In the genomic region with DNA sequence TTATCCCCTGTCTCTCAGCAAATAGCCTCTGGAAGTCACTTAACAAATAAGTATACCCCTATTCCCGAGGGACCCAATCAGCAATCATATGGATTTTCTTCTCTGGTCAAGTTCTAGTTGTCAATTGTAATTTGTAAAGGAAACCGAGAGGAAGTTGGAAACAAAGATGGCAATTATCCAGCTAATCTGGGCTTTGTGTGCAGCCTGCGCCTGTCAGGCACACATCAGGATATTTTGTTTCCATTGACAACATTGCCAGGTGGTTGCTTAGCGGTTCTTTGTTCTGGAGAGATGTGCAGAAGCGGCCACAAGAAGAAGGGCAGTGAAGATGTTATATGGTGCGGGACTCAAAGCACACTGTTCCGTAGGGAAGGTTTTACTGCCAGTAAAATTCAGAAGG, we compare ENCODE assay signal across 14 mouse cellular contexts.
DNase-seq lines count a peak whose midpoint lies in the region; ATAC-seq and TF ChIP-seq lines count a peak whose summit lies in the region.
"Had no signal": no experiment of that assay in that cellular context is flagged by ENCODE, and none has a peak within 500 bp of the region (broad histone marks: within the 10 kb centered on the region; RNA-seq: fewer than 3 reads in every experiment).

No protein-coding gene starts in this region.

- no peak for TF ChIP-seq EP300 in heart, adult 2 months (IDR thresholded peaks at IDR 0.05; ENCODE audit: insufficient read depth, low read depth, low read length)

- H3K36me3 ChIP-seq in heart, adult 2 months (ENCODE audit: control insufficient read depth, insufficient read depth, low read length): no peaks in the 10 kb centered on the region
- no peaks in the 10 kb centered on the region for H3K36me3 ChIP-seq in lung, embryonic 16.5 days (ENCODE audit: control insufficient read depth, insufficient read depth, low read length)
- H3K36me3 ChIP-seq in hindbrain, embryonic 14.5 days (replicated peaks; ENCODE audit: control insufficient read depth, insufficient read depth): no peaks in the 10 kb centered on the region
- no peaks in the 10 kb centered on the region for H3K36me3 ChIP-seq in thymus, adult 2 months (ENCODE audit: control insufficient read depth, insufficient read depth, low read length)
- H3K36me3 ChIP-seq: liver, embryonic 12.5 days had no signal

- intact Hi-C loops in heart, adult 2 months (cut with DNase I): no loop called here

- H3K9me3 ChIP-seq in lung, embryonic 16.5 days (ENCODE audit: control insufficient read depth, low read length): no peaks in the 10 kb centered on the region
- H3K9me3 ChIP-seq in hindbrain, embryonic 14.5 days (ENCODE audit: control insufficient read depth, low read length): no peaks in the 10 kb centered on the region
- H3K9me3 ChIP-seq: liver, embryonic 12.5 days had no signal

- no peak overlapping the region for H3K4me3 ChIP-seq in heart, adult 2 months
- H3K4me3 ChIP-seq in lung, embryonic 16.5 days (ENCODE audit: low read length): no peak overlapping the region
- H3K4me3 ChIP-seq in lung, adult 2 months (replicated peaks; ENCODE audit: extremely low read depth, low read depth, low read length): no peak overlapping the region
- no peak overlapping the region for H3K4me3 ChIP-seq in hindbrain, embryonic 14.5 days (replicated peaks; ENCODE audit: low read length)
- no peak overlapping the region for H3K4me3 ChIP-seq in cerebellum, adult 2 months (replicated peaks; ENCODE audit: insufficient read depth, low read depth, low read length)
- H3K4me3 ChIP-seq in thymus, adult 2 months (ENCODE audit: control insufficient read depth, insufficient read depth, low read length): no peak overlapping the region
- H3K4me3 ChIP-seq: liver, embryonic 12.5 days; megakaryocyte, embryonic 14.5 days had no signal

- no peak overlapping the region for H3K9ac ChIP-seq in heart, adult 2 months (ENCODE audit: low read depth, low read length)
- no peak overlapping the region for H3K9ac ChIP-seq in lung, embryonic 16.5 days (ENCODE audit: low read length)
- H3K9ac ChIP-seq in hindbrain, embryonic 14.5 days: no peak overlapping the region
- H3K9ac ChIP-seq: liver, embryonic 12.5 days had no signal

- WGBS in heart, adult 2 months: 43% methylated on average over 7 of the region's 7 CpGs
- WGBS in lung, embryonic 16.5 days: 65% methylated on average over 7 of the region's 7 CpGs
- WGBS in lung, adult 2 months: 50% methylated on average over 7 of the region's 7 CpGs
- WGBS in hindbrain, embryonic 14.5 days: 44% methylated on average over 7 of the region's 7 CpGs
- WGBS in cerebellum, adult 2 months: 46% methylated on average over 7 of the region's 7 CpGs
- WGBS in thymus, adult 2 months: 82% methylated on average over 7 of the region's 7 CpGs

- H3K27me3 ChIP-seq in heart, adult 2 months (ENCODE audit: control insufficient read depth, insufficient read depth, low read length): no peaks in the 10 kb centered on the region
- H3K27me3 ChIP-seq in lung, embryonic 16.5 days (ENCODE audit: control insufficient read depth, insufficient read depth, low read depth, low read length): no peaks in the 10 kb centered on the region
- H3K27me3 ChIP-seq in hindbrain, embryonic 14.5 days (ENCODE audit: control insufficient read depth, insufficient read depth, low read length): no peaks in the 10 kb centered on the region
- H3K27me3 ChIP-seq in cerebellum, adult 2 months (ENCODE audit: control insufficient read depth, insufficient read depth, low read length): no peaks in the 10 kb centered on the region
- H3K27me3 ChIP-seq in thymus, adult 2 months (ENCODE audit: control insufficient read depth, insufficient read depth, low read length): no peaks in the 10 kb centered on the region
- H3K27me3 ChIP-seq: liver, embryonic 12.5 days; megakaryocyte, embryonic 14.5 days had no signal

- H3K4me2 ChIP-seq in lung, embryonic 16.5 days (ENCODE audit: low read depth, low read length): no peak overlapping the region
- peak overlapping the region; percentile 36; the same call in 1 of the 2 replicates for H3K4me2 ChIP-seq in hindbrain, embryonic 14.5 days (replicated peaks)
- H3K4me2 ChIP-seq: liver, embryonic 12.5 days had no signal

- 0 out of 2 replicates have a peak, but pooled peaks have one; percentile 34 for ATAC-seq in lung, embryonic 16.5 days (ENCODE audit: low read depth)
- ATAC-seq in hindbrain, embryonic 14.5 days (ENCODE audit: low FRiP score): no peak
- ATAC-seq: liver, embryonic 12.5 days had no signal

- peak; percentile 5 to 20 for DNase-seq in heart, adult 18-20 months
- DNase-seq in heart, adult 2 months: no peak
- DNase-seq in lung, adult 2 months: no peak
- peak; percentile 55 for DNase-seq in hindbrain, embryonic 14.5 days (ENCODE audit: low spot score)
- peak; percentile 73 for DNase-seq in retina, embryonic 14.5 days (ENCODE audit: low spot score)
- no peak for DNase-seq in cerebellum, adult 2 months
- no peak for DNase-seq in thymus, adult 2 months
- DNase-seq: cerebellum, postnatal 36 days; gastrocnemius, postnatal 10 days; kidney, postnatal 36 days; right cerebral cortex, postnatal 14 days had no signal

- no peak for TF ChIP-seq CTCF in heart, adult 2 months (IDR thresholded peaks at IDR 0.05)
- TF ChIP-seq CTCF in lung, adult 2 months (IDR thresholded peaks at IDR 0.05; ENCODE audit: insufficient read depth, low read length): no peak
- no peak for TF ChIP-seq CTCF in cerebellum, adult 2 months (IDR thresholded peaks at IDR 0.05; ENCODE audit: borderline replicate concordance, insufficient read depth, low read depth, low read length)
- TF ChIP-seq CTCF in thymus, adult 2 months (IDR thresholded peaks at IDR 0.05; ENCODE audit: borderline replicate concordance, control insufficient read depth, extremely low read depth, insufficient read depth, low read length, poor library complexity): no peak

- no peak overlapping the region for H3K27ac ChIP-seq in heart, adult 2 months
- H3K27ac ChIP-seq in lung, embryonic 16.5 days (ENCODE audit: low read length): no peak overlapping the region
- peak overlapping the region; percentile 59 for H3K27ac ChIP-seq in hindbrain, embryonic 14.5 days
- no peak overlapping the region for H3K27ac ChIP-seq in cerebellum, adult 2 months (ENCODE audit: insufficient read depth, low read length)
- H3K27ac ChIP-seq in thymus, adult 2 months (ENCODE audit: control insufficient read depth, insufficient read depth, low read length): no peak overlapping the region
- H3K27ac ChIP-seq: liver, embryonic 12.5 days had no signal

- no peak for TF ChIP-seq POLR2A in heart, adult 2 months (IDR thresholded peaks at IDR 0.05; ENCODE audit: insufficient read depth, low read depth, low read length)
- no peak for TF ChIP-seq POLR2A in lung, adult 2 months (IDR thresholded peaks at IDR 0.05; ENCODE audit: borderline replicate concordance, extremely low read depth, low read depth, low read length)
- no peak for TF ChIP-seq POLR2A in cerebellum, adult 2 months (IDR thresholded peaks at IDR 0.05; ENCODE audit: borderline replicate concordance, insufficient read depth, low read length)
- TF ChIP-seq POLR2A in thymus, adult 2 months (IDR thresholded peaks at IDR 0.05; ENCODE audit: control insufficient read depth, extremely low read depth, insufficient read depth, low read length, poor library complexity): no peak

- H3K4me1 ChIP-seq in heart, adult 2 months (ENCODE audit: control insufficient read depth, insufficient read depth, low read length): peaks cover 1% of the 10 kb centered on the region; the same call in 1 of the 2 replicates
- no peaks in the 10 kb centered on the region; the same call in 1 of the 2 replicates for H3K4me1 ChIP-seq in lung, embryonic 16.5 days (replicated peaks; ENCODE audit: control insufficient read depth, insufficient read depth, low read length)
- 0 out of 2 replicates have a peak, but pooled peaks cover 3% of the 10 kb centered on the region for H3K4me1 ChIP-seq in lung, adult 2 months (ENCODE audit: control insufficient read depth, insufficient read depth, low read length)
- H3K4me1 ChIP-seq in hindbrain, embryonic 14.5 days (replicated peaks; ENCODE audit: control insufficient read depth, insufficient read depth, low read length): peaks cover 11% of the 10 kb centered on the region
- H3K4me1 ChIP-seq in cerebellum, adult 2 months (ENCODE audit: control insufficient read depth, insufficient read depth, low read length): no peaks in the 10 kb centered on the region
- no peaks in the 10 kb centered on the region for H3K4me1 ChIP-seq in thymus, adult 2 months (replicated peaks; ENCODE audit: control insufficient read depth, insufficient read depth, low read length)
- H3K4me1 ChIP-seq: liver, embryonic 12.5 days; megakaryocyte, embryonic 14.5 days had no signal

- no peaks in the 10 kb centered on the region for H3K79me2 ChIP-seq in heart, adult 2 months (replicated peaks; ENCODE audit: control insufficient read depth, insufficient read depth, low read length)

Comparison
In these comparisons a context has a peak if more than half of its experiments do, and no peak if none do; other contexts are left out.
1. DNase-seq: peak in heart, adult 18-20 months (2 of 2), hindbrain, embryonic 14.5 days (single experiment) and retina, embryonic 14.5 days (single experiment); none in heart, adult 2 months (0 of 2), lung, adult 2 months (single experiment), cerebellum, adult 2 months (0 of 2) and thymus, adult 2 months (single experiment).